Mouse (Mus musculus): Measurements from ENCODE around the gene Dusp27. TPM values are rescaled to one million over a fixed set of nuclear protein-coding genes. Genes with fewer than 3 reads are reported as not detected.

The Dusp27 gene
- 0.75 and 0.86 TPM in 2 replicates for polyA plus RNA-seq (2015; fragmentation: Nextera tagmentation; extraction: Ambion mirVana)

DNA sequence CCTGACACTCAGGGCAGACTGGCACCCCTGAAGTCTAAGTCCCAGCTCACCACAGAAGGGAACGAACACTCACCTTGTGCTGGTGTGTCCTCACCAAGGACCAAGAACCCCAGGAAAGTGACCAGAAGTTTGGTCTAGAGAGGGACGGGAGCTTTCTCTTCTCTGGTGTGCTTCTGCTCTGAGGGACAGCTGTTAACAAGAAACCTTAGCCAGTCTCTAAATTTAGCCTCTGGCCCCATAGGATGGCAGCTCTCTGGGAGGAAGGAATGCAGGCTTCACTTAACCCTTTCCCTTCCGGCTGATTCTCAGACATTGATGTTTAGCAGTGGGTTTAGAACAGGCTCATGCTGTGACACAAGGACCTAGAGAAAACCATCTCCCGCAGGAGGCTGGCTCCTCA lies at the start of gene Dusp27:
Gene Dusp27, minus strand, starts transcription at position 204 of the 400 bp plus-strand sequence.
- DNase-seq (ENCODE audit: low spot score), result no peak
- Histone ChIP-seq H3K4me2 (replicated peaks; ENCODE audit: low read depth, low read length) (no peak within 1 kb of the TSS), H3K27me3 (replicated peaks; ENCODE audit: insufficient read depth, low read length) (no peaks in the 10 kb centered on the region), H3K9me3 (ENCODE audit: low read length) (no peaks in the 10 kb centered on the region), H3K36me3 (ENCODE audit: insufficient read depth, low read length) (no peaks in the 10 kb centered on the region), H3K9ac (replicated peaks; ENCODE audit: low read depth) (no peak within 1 kb of the TSS), H3K27ac (ENCODE audit: low read length) (no peak within 1 kb of the TSS), H3K4me3 (ENCODE audit: low read depth, low read length) (no peak within 1 kb of the TSS), H3K4me1 (ENCODE audit: insufficient read depth, low read depth, low read length) (0 out of 2 replicates have a peak, but pooled peaks cover 8% of the 10 kb centered on the region)
- ATAC-seq, result no peak
- WGBS, result 31% methylated on average over 4 of the region's 4 CpGs
- TF ChIP-seq CTCF (IDR thresholded peaks at IDR 0.05) (no peak), EP300 (IDR thresholded peaks at IDR 0.05) (no peak)

DNA sequence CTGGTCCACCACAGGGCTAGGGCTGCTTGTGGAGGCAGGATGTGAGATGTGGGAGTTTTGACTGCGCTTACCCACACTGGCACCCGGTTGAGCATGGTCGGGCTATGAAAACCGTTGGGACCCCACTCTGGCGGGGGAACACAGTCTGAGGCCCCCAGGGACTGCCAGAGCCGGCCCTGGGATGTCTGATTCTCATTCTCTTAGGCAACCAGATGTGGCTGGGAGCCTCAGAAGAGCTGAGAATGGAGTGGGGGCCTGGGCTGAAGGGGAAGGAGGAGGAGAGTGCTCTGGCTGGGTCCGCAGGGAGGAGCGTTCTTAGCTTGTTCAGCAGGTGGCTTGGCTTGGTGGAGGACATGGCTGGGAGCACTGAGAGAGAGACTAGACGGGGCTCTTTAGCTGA lies 45.9 kb upstream of the Dusp27 start:
- Histone ChIP-seq H3K4me2 (replicated peaks; ENCODE audit: low read depth, low read length) (no peak overlapping the region), H3K27ac (ENCODE audit: low read length) (no peak overlapping the region), H3K4me1 (ENCODE audit: insufficient read depth, low read depth, low read length) (no peaks in the 10 kb centered on the region), H3K9ac (replicated peaks; ENCODE audit: low read depth) (no peak overlapping the region), H3K36me3 (ENCODE audit: insufficient read depth, low read length) (no peaks in the 10 kb centered on the region), H3K9me3 (ENCODE audit: low read length) (no peaks in the 10 kb centered on the region), H3K4me3 (ENCODE audit: low read depth, low read length) (no peak overlapping the region), H3K27me3 (replicated peaks; ENCODE audit: insufficient read depth, low read length) (no peaks in the 10 kb centered on the region)
- no peak for TF ChIP-seq EP300 (IDR thresholded peaks at IDR 0.05)
- no peak for TF ChIP-seq CTCF (IDR thresholded peaks at IDR 0.05)
- DNase-seq (ENCODE audit: low spot score) (no peak), ATAC-seq (no peak)
- WGBS, result 73% methylated on average over 9 of the region's 9 CpGs

DNA sequence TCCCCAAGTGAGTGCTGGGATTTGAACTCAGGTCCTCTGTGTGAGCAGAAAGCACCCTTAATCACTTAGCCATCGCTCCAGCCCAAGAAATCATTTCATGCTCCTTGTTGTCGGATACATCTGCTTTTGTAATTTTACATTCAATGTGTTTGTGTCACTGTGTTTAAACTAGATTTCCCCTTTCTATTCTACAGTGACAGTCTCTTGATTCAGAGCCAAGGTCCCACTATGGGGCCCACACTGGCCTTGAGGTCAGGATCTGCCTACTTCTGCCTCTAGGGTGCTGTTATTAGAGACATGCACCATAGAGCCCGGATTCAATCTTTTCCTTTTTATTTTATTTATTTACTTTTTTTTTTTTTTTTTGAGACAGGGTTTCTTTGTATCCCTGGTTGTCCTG lies 45.3 kb upstream of the Dusp27 start:
- Histone ChIP-seq H3K36me3 (ENCODE audit: insufficient read depth, low read length) (no peaks in the 10 kb centered on the region), H3K4me3 (ENCODE audit: low read depth, low read length) (no peak overlapping the region), H3K27ac (ENCODE audit: low read length) (no peak overlapping the region), H3K4me1 (ENCODE audit: insufficient read depth, low read depth, low read length) (no peaks in the 10 kb centered on the region), H3K9ac (replicated peaks; ENCODE audit: low read depth) (no peak overlapping the region), H3K4me2 (replicated peaks; ENCODE audit: low read depth, low read length) (no peak overlapping the region), H3K27me3 (replicated peaks; ENCODE audit: insufficient read depth, low read length) (no peaks in the 10 kb centered on the region), H3K9me3 (ENCODE audit: low read length) (no peaks in the 10 kb centered on the region)
- WGBS, result 63% methylated on average over 3 of the region's 3 CpGs
- no peak for TF ChIP-seq CTCF (IDR thresholded peaks at IDR 0.05)
- TF ChIP-seq EP300 (IDR thresholded peaks at IDR 0.05), result no peak
- ATAC-seq (no peak), DNase-seq (ENCODE audit: low spot score) (no peak)

DNA sequence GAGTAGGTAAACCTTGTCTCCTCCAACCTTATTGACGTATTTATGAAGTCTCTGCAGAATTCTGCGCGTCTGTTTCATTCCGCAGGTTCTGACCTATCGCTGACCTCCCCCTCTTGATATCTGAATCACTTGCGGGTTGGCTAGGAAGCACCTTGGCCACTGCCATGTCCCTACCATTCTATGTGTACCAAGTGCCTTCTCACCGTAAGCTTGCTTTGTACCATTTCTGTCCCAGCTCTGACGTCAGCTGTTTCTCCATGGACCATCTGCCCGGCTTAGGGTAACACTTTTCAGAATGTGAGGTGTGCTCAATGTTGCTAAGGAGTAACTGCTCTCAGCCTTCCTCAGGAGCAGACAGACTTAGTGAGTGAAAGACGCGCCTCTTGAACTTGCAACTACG lies 43.1 kb upstream of the Dusp27 start:
- Histone ChIP-seq H3K9me3 (ENCODE audit: low read length) (no peaks in the 10 kb centered on the region), H3K4me3 (ENCODE audit: low read depth, low read length) (no peak overlapping the region), H3K9ac (replicated peaks; ENCODE audit: low read depth) (no peak overlapping the region), H3K36me3 (ENCODE audit: insufficient read depth, low read length) (no peaks in the 10 kb centered on the region), H3K4me1 (ENCODE audit: insufficient read depth, low read depth, low read length) (no peaks in the 10 kb centered on the region), H3K4me2 (replicated peaks; ENCODE audit: low read depth, low read length) (no peak overlapping the region), H3K27ac (ENCODE audit: low read length) (no peak overlapping the region), H3K27me3 (replicated peaks; ENCODE audit: insufficient read depth, low read length) (no peaks in the 10 kb centered on the region)
- 86% methylated on average over 12 of the region's 12 CpGs for WGBS
- DNase-seq (ENCODE audit: low spot score), result no peak
- TF ChIP-seq CTCF (IDR thresholded peaks at IDR 0.05), result no peak
- no peak for TF ChIP-seq EP300 (IDR thresholded peaks at IDR 0.05)
- ATAC-seq, result no peak

DNA sequence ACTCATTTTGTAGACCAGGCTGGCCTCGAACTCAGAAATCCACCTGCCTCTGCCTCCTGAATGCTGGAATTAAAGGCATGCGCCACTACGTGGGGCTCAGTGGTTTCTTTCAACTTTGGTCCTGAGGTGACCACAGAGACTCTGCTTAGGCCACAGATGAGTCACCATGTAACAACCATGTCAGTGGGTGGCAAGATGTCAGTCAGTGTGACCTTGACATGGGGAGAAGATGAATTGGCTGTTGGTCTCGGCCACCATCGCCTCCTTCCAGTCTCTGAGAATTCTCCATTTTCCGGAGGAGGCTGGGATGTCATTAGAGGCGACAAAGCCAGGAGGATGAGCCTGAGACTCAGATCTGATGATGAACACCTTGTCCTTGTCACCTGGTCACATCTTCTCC lies 42.0 kb upstream of the Dusp27 start:
- H3K4me3 ChIP-seq (ENCODE audit: low read depth, low read length), result no peak overlapping the region
- no peaks in the 10 kb centered on the region for H3K36me3 ChIP-seq (ENCODE audit: insufficient read depth, low read length)
- no peak overlapping the region for H3K4me2 ChIP-seq (replicated peaks; ENCODE audit: low read depth, low read length)
- no peaks in the 10 kb centered on the region for H3K27me3 ChIP-seq (replicated peaks; ENCODE audit: insufficient read depth, low read length)
- TF ChIP-seq CTCF (IDR thresholded peaks at IDR 0.05), result no peak
- no peak for TF ChIP-seq EP300 (IDR thresholded peaks at IDR 0.05)
- 84% methylated on average over 7 of the region's 7 CpGs for WGBS
- DNase-seq (ENCODE audit: low spot score) (no peak), ATAC-seq (no peak)
- no peak overlapping the region for H3K27ac ChIP-seq (ENCODE audit: low read length)
- no peaks in the 10 kb centered on the region for H3K9me3 ChIP-seq (ENCODE audit: low read length)
- no peak overlapping the region for H3K9ac ChIP-seq (replicated peaks; ENCODE audit: low read depth)
- no peaks in the 10 kb centered on the region for H3K4me1 ChIP-seq (ENCODE audit: insufficient read depth, low read depth, low read length)

DNA sequence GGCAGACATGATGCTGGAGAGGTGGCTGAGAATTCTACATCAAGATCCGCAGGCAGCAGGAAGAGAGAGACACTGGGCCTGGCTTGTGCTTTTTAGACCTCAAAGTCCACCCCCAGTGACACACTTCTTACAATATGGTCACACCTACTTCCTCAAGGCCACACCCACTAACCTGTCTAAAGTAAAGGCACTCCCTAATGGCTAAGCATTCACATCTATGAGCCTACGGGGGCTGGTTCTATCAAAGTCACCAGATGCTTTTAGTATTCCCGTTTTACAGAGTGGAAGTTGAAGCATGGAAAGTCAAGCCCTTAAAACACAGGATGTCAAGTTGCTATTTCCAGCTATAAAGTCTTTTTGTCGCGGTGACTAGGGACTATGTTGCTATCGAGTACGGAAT lies 40.3 kb upstream of the Dusp27 start:
- H3K9me3 ChIP-seq (ENCODE audit: low read length), result no peaks in the 10 kb centered on the region
- H3K27me3 ChIP-seq (replicated peaks; ENCODE audit: insufficient read depth, low read length), result no peaks in the 10 kb centered on the region
- ATAC-seq, result no peak
- H3K36me3 ChIP-seq (ENCODE audit: insufficient read depth, low read length), result no peaks in the 10 kb centered on the region
- no peak overlapping the region for H3K9ac ChIP-seq (replicated peaks; ENCODE audit: low read depth)
- no peak for DNase-seq (ENCODE audit: low spot score)
- no peak overlapping the region for H3K4me3 ChIP-seq (ENCODE audit: low read depth, low read length)
- H3K4me2 ChIP-seq (replicated peaks; ENCODE audit: low read depth, low read length), result no peak overlapping the region
- 89% methylated on average over 7 of the region's 7 CpGs for WGBS
- no peak for TF ChIP-seq CTCF (IDR thresholded peaks at IDR 0.05)
- no peak for TF ChIP-seq EP300 (IDR thresholded peaks at IDR 0.05)
- H3K4me1 ChIP-seq (ENCODE audit: insufficient read depth, low read depth, low read length), result no peaks in the 10 kb centered on the region
- no peak overlapping the region for H3K27ac ChIP-seq (ENCODE audit: low read length)

DNA sequence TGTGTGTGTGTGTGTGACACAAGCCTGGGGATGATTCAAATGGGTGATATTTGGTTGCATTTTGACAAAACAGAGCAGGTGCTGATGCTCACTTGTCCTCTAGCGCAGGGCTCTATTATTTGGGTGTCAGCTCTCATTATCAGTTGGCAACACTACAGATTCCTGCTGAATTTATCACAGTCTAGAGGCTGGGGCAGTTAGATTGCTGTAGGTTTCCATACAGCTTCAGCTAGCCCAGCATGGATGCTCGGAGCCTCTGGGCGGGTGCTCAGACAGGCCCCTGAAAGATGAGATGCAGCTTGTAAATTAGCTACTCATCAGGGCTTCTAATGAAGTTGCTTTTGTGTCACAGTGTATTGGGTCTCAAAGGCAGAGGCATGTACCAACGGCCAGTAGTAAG lies 39.7 kb upstream of the Dusp27 start:
- no peak for ATAC-seq
- Histone ChIP-seq H3K9ac (replicated peaks; ENCODE audit: low read depth) (no peak overlapping the region), H3K36me3 (ENCODE audit: insufficient read depth, low read length) (no peaks in the 10 kb centered on the region), H3K4me2 (replicated peaks; ENCODE audit: low read depth, low read length) (no peak overlapping the region), H3K4me1 (ENCODE audit: insufficient read depth, low read depth, low read length) (no peaks in the 10 kb centered on the region), H3K27ac (ENCODE audit: low read length) (no peak overlapping the region), H3K9me3 (ENCODE audit: low read length) (no peaks in the 10 kb centered on the region), H3K27me3 (replicated peaks; ENCODE audit: insufficient read depth, low read length) (no peaks in the 10 kb centered on the region), H3K4me3 (ENCODE audit: low read depth, low read length) (no peak overlapping the region)
- WGBS, result 85% methylated on average over 4 of the region's 4 CpGs
- TF ChIP-seq CTCF (IDR thresholded peaks at IDR 0.05) (no peak), EP300 (IDR thresholded peaks at IDR 0.05) (no peak)
- no peak for DNase-seq (ENCODE audit: low spot score)
